Mouse (Mus musculus): ENCODE measurements around the gene Nectin1.

GRCm38 (mm10) chr9:43851154-43851553 is 107.4 kb downstream of the Nectin1 start:
- TF ChIP-seq CTCF (IDR thresholded peaks at IDR 0.05; ENCODE audit: control insufficient read depth, insufficient read depth, low read length), result no peak
- TF ChIP-seq POLR2A (IDR thresholded peaks at IDR 0.05; ENCODE audit: borderline replicate concordance, control insufficient read depth, low read depth, low read length), result no peak

All from bone marrow, adult 2 months (tissue).